Mouse (Mus musculus): ENCODE measurements around the gene Mxd3.

Mxd3 gene

DNA sequence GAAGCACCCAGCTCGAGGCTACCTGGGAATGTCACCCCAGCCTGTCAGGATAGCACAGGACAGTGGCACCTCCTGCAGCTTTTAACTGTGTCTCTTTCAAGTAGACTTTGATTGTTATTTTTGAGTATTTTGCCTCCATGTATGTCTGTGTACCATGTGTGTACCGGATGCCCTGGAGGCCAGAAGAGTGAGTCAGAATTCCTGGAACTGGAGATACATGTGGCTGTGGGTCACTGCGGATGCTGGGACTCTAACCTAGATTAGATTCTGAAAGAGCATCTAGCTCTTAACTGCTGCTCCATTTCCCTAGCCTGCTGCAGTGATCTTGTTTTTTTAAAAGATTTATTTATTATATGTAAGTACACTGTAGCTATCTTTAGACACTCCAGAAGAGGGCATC lies 2.7 kb upstream of the Mxd3 start:
- no peak for DNase-seq (ENCODE audit: low spot score)

DNA sequence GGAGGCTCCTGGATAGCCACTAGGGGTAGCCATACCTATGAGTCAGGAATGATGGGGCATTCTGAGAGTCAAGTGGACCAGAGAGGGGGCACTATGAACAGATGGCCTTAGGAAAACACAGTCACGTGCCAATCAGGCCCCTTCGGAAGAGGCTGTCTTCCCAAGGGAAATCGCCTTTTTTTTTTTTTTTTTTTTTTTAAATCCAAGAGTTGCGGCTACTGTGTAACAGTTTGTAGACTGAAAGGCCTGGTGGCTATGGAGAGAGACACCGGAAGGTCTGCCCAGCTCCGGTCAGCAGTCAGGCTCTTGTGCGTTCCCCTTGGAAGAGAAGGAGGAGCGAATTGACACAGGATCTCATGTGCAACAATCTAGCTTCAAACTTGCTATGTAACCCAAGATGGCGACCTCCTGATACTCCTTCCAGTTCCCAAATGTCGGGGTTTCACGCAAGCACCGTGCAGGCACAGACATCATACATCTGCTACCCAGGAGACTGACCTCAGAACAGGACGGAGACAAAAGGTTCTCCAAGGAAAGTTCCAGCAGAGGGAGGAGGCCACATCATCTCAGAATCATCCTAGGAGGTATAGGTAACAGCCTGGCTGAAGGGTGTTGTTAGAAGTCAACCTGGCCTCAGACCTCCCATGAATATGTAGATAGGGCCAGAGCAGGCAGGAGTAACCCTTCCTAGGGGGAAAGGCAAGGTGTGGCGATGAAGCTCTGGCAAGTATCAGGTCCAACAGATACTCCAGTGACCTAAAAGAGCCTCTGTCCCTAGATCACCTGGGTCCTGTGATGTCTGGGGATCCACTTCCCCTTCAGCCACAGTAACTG lies 1.2 kb upstream of the Mxd3 start:
- DNase-seq (ENCODE audit: low spot score), result no peak

DNA sequence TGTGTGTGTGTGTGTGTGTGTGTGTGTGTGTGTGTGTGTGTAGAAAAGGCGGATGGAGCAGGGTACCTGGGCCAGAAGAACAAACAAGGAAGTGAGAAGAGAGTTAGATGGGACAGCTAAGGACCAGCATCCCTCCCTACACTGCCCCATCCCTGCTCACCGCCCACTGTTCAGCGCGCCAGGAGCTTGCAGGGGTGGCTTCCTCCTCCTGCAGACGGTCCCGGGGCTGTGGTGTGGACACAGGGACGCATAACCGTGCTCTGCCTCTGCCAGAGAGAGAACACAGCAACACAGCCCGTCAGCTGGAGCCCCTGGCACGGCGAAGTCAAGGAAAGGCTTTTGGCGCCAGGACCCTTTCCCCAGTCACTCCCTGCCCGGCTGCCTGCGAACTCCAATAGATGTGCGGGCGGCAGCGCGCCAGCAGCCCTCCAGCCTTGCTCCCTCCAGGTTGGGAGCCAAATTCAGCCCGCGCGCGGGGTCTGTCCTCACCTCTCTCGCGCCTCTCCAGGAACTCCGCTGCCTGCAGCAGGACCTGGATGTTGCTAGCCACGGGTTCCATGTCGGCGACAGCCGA lies 427 bp downstream of the Mxd3 start:
- no peak for DNase-seq (ENCODE audit: low spot score)

DNA sequence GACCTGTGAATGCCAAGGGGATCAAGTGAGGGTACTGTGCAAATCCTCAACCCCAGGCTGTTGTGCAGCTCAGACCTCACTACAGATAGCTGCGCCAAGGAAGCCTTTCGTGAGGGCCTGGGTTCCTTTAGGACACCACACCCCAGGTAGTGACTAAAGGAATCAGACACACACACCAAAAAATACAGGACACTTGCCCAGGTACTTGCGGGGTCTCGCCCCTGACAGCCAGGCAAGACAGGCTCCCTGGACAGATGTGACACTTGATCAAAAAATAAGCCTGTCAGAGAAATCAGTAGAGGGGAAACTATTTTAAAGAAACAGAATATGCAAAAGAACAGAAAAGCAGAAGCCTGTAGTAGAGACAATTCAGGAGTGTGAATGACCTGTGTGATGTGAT lies 982 bp downstream of the Mxd3 start:
- DNase-seq (ENCODE audit: low spot score), result no peak

DNA sequence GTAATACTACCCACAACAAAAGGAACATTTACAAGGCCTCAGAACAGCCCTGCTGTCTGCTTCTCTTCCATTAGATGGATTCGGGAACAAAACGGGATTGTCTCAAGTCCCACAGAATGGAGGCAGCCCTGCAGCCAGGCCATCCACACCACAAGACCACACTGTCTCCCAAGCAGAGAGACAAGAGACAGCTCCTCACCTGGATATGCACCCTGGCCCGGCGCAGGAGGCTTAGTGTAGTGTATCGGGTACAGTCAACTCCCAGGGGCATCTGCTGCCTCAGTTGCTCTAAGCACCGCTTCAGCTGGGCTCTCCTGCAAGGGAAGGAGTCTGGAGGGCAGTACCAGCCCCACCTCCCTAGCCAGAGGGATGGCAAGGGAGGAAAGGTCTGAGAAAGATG lies 1.5 kb downstream of the Mxd3 start:
- no peak for DNase-seq (ENCODE audit: low spot score)

DNA sequence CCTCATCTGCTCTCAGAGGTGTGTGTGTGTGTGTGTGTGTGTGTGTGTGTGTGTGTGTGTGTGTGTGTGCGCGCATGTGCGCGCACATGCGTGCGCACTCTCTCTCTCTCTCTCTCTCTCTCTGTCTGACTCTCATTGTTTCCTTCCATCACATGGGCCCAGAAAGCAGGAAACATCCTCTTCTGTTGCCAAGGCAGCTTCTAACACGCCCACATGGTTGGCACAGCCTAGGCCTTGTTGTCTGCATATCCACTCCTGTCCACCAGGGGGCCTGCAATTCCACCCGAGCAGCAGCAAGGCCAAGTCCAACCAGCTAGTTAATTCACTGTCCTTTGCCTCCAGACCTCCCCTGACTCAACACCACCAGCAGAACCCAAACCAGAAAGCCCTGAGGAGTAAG lies 2.0 kb downstream of the Mxd3 start:
- peak; percentile 65 for DNase-seq (ENCODE audit: low spot score)

DNA sequence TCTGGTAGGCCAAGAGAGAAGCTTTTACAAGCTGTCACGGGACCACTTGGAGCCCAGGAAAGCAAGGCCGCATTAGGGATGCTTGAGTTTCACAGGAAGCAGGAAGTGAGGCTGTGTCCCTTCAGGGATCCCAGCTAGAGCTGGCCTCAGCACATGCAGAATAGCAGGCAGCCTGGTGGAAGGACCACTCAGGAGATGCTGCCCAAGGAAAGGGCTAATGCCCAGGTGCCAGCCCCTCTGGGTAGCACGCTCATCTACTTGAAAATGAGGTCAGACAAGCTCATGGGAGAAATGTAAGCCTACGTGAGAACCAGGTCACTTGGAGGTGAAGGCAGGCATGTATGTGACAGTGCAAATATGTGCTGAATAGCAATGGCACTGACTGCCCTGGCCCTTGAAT lies 2.5 kb downstream of the Mxd3 start:
- no peak for DNase-seq (ENCODE audit: low spot score)

DNA sequence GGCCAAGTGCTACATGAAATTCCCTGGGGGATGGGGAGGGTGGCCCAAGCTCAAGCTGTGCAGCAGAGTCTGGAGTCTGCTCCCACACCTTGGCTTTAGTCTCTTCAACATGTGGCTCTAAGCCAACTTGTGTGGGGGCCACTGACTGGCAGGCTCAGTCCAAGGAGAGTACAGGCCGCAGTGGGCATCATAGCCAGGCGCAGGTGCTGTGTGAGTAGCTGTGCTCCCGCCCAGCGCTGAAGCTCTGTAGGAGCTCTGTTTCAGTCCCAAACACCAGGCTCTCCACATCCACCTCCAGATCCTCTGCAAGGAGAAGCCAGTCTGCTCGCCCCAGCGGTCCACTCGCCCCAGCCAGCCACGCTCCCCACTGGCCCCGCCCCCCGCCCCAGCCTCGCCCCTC lies 4.0 kb downstream of the Mxd3 start:
- DNase-seq (ENCODE audit: low spot score), result no peak

DNA sequence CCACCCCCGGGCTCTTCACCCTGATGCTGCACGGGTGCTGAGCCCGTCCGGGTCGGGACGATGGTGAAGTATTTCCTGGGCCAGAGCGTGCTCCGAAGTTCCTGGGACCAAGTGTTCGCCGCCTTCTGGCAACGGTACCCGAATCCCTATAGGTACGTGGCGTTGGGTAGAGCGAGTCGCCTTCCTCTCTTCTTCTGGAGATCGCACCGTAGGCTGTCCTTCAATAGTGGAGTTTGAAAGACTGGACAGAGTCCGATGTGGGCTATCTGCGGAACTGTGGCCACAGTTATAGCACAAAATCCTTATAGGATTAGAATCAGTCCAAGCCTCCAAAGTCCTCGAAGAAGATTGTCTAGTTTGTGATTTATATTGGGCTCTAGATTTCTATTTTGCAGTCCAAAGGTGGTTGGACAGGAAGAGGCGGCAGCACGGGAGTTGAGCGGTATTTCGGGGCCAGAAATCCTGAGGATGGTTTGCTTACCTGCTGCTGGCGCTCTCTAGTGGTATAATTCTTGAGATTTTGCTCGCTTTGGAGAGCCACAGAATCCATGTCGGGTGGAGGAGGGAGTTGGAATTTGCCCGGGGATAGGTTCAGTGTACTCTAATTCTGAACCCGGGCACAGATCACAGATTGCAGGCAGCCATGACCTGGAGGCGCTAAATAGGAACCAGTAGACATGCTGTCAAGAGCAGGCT lies 7.3 kb downstream of the Mxd3 start:
- DNase-seq (ENCODE audit: low spot score), result no peak

DNA sequence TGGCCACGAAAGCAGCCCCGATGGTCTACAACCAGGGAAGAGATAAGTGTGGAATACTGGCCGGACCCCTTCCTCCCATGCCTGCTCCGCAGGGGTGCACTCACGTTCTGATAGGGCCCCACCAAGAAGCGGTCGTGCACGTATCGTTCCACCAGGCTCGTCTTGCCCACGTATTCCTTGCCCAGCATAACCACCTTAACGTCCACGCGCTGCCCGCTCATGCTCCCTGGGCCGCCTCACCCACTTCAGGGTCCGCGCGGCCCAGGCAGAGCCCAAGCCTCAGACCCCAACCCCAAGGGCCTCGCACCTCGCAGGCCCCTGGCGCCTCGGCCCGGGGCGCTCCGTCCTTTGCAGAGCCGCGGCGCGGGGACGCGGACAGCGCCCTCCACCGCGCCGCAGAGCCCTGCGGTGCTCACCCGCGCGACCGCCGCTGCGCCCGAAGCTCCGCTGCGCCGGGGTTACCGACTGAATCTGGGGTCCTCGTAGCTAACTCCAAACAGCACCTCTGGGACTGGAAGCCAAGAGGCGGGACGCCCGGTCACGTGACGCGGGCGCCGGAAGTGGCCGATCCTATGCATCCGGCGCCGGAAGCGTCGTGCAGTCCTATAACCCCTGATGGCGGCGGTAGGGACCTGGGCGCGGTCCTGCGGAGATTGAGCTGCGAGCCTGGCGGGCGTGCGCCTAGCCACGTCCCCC lies 8.0 kb downstream of the Mxd3 start, which contains the start of gene Rab24:
Gene Rab24, minus strand, starts transcription at position 513 of the 696 bp plus-strand sequence.
- peak; percentile 76 for DNase-seq (ENCODE audit: low spot score)

DNA sequence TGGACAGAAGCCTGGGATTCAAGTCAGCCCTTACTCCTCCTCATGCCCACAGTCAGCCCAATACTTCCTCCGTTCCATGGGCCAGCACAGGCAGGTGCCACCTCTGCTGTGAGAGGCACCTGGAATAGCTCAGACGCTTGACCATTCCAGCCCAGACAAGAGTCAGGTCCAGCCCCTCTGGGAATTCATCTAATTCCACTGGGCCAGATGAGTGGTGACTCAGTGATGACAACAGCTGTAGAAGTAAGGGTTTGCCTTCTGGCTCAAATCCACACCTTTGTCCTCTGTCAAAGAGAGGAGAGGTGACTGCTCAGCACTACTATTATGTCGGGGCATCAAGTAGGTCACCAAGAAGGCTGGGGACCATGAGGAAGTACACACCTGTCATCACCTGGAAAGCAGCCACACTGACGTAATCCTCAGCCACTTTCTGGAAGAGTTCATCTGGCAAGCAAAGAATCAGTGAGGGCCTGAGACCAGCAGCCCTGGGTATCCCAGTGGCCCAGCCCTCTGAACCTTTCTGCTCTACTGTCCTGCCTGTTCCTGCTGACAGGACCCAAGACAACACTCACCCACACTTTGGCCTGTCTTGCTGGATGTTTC lies 9.6 kb downstream of the Mxd3 start, which contains the start of gene Prelid1:
Gene Prelid1, plus strand, starts transcription at position 570 of the 603 bp plus-strand sequence.
- DNase-seq (ENCODE audit: low spot score), result no peak

DNA sequence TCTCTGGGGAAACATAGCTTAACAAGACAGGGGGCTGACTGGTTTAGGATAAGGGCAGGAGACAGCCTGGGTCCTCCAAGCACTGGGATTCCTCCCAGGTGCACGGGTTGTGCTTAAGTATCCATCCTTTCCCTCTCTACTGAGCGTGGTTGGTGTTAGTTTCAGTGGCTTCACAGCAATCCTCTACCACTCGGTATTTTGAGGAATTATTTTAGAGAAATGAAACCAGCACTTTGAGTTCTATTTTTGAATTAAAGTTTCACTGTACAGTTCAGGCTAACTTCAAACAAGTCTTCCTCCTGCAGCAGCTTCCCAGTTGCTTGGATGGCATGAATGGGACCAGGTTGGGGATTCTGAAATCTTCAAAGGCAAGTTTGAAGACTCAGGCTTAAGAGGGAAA lies 11.3 kb downstream of the Mxd3 start:
- DNase-seq (ENCODE audit: low spot score), result no peak

DNA sequence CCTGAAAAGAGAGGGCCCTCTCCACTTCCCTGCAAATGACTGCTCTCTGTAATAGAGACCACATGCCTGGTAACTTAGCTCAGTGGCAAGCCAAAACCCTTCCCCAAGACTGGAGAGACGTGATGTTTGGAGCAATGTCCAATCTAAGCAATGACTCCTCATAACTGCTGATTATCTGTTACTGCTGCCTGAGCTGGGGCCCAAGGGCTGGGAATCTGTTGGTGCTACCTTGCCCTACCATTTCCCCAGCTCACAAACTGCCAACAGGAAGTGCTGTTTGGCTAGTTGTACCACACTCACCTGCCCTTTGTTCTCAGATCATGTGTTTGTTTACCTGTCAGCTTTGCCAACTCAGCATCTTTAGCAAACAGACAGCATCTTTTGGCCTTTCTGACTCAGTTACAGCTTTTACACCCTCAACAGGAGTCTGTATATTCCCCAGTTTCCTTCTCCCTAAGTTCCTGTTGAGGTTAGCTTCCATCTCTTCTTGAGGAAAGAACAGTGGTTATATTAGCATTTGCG lies 14.7 kb downstream of the Mxd3 start:
- no peak for DNase-seq (ENCODE audit: low spot score)

DNA sequence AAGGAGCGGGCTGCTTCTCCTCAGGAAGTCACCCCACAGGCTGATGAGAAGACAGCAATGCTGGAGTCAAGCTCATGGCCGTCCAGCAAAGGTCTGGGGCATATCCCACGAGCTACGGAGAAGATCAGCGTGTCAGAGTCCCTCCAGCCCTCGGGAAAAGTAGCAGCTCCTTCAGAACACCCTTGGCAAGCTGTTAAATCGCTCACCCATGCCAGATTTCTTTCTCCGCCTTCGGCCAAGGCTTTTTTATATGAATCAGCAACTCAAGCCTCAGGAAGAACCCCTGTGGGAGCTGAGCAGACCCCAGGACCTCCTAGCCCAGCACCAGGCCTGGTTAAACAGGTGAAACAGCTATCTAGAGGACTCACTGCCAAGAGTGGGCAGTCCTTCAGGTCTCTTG lies 16.6 kb downstream of the Mxd3 start:
- DNase-seq (ENCODE audit: low spot score), result no peak

DNA sequence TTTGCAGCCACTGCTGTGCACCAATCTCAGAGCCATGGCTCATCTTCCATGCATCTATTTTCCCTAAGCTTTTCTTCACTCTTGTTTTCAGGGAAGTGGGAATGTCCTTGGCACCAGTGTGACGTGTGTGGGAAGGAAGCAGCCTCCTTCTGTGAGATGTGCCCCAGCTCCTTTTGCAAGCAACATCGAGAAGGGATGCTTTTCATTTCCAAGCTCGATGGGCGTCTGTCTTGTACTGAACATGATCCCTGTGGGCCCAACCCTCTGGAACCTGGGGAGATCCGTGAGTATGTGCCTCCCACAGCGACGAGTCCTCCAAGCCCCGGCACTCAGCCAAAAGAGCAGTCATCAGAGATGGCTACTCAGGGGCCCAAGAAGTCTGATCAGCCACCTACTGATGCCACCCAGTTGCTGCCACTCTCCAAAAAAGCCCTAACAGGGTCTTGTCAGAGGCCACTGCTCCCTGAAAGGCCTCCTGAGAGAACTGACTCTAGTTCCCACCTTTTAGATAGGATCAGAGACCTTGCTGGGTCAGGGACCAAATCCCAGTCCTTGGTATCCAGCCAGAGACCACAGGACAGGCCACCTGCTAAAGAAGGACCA lies 17.5 kb downstream of the Mxd3 start:
- no peak for DNase-seq (ENCODE audit: low spot score)

DNA sequence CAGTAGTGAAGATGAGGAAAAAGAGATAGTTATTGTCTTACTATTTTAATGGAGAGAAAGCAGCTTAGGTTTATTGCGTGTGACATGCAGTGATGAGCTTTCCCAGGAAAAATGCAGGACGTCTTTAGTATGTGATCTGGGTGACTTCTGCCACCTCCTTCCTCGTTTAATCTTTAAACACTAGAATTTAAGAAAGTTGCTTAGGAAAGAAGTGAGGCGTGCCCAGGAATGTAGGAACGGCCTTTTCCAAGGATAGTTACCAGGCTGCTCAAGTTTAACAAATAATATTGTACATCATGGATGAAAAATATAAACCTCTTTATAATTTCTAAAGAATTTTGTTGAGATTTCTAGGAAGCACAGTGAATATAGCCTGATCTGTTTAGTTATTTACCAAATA lies 28.7 kb downstream of the Mxd3 start:
- no peak for DNase-seq (ENCODE audit: low spot score)

DNA sequence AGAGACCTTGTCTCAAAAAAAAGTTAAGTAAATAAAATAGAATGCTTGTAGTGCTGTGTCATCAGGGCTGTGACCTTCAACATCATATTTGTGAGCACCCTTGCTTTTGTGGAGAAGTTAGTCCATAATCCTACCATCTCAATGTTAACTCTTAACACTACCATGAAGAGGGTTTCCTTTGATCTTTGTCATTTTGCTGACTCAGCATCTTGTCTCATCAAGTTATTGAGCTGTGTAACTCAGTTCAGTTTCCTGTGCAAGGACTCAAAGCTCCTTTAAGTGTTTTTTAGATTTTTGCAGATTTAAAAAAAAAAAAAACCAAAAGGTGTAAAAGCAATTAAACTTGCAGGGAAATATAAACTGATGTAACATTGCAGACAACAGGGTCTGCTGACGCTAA lies 32.9 kb downstream of the Mxd3 start:
- DNase-seq (ENCODE audit: low spot score), result no peak

DNA sequence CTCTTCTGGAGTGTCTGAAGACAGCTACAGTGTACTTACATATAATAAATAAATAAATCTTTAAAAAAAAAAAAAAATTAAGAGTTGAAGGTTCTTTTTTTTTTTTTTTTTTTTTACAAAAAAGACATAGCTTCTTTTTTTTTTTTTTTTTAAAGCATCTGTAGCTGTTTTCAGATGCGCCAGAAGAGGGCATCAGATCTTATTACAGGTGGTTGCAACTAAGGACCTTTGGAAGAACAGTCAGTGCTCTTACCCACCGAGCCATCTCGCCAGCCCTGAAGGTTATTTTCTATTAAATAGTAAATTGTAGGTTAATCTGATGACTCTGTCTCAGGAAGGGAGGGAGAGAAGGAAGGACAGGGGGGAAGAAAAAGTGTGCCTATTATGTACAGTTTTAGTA lies 40.8 kb downstream of the Mxd3 start:
- DNase-seq (ENCODE audit: low spot score), result no peak

DNA sequence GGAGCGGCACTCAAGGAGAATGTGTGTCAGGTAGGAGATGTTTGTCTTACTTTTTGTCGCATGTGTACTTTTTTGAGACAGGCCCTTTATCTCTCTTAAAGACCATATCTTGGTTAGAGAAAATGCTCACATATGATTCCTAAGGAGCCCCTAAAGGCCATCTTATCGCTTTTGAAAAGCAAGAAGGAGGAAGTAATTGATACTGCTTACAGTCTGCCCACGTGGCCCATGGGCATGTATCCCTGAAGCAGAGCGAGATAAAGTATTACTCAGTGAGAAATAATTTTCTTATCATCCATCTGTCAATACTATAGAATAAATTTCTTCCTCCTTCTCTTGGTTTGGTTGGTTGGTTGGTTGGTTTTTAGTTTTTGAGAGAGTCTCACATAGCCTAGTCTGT lies 52.0 kb downstream of the Mxd3 start:
- DNase-seq (ENCODE audit: low spot score), result no peak

DNA sequence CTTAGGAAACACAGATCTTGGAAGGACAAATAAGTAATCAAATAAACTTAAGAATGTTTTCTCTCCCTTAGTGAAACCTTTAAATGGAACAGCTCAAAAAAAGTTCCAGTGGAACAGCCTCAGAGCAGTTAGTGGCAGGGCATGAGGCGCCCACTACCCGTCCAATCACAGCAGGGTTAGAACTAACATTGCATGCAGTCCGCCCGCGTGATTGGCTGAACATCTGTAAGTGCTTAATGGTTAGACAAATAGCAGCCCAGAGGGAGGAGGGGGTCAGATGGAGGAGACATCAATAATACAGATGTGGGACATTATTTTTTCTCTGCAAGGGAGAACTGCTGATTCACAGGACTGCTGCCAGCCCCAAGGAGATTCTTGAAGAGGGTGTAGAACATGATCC lies 52.4 kb downstream of the Mxd3 start:
- no peak for DNase-seq (ENCODE audit: low spot score)

All from ovary, adult 18-20 months (tissue).